Mouse (Mus musculus) urinary bladder, postnatal 25 days (tissue): ENCODE measurements around the gene Pim3.

ENCODE experiments used
- DNase-seq: peaks from one replicate; pipeline ENCODE4 v3.0.0; 2022; ENCODE audit warnings: low spot score

Gene Pim3

GRCm38 (mm10) chr15:88837199-88837932 is 24.6 kb upstream of the Pim3 start:
- peak; percentile 53 for DNase-seq

- DNase-seq = no peak
Measured at GRCm38 (mm10) chr15:88837977-88838376, 24.0 kb upstream of the Pim3 start.

- DNase-seq = no peak
Measured at GRCm38 (mm10) chr15:88839271-88839670, 22.7 kb upstream of the Pim3 start.

- no peak for DNase-seq
Measured at GRCm38 (mm10) chr15:88840126-88840525, 21.9 kb upstream of the Pim3 start.

- DNase-seq = no peak
Measured at GRCm38 (mm10) chr15:88841160-88841559, 20.8 kb upstream of the Pim3 start.

- no peak for DNase-seq
Measured at GRCm38 (mm10) chr15:88841580-88842299, 20.2 kb upstream of the Pim3 start.

GRCm38 (mm10) chr15:88842300-88842673 is 19.7 kb upstream of the Pim3 start:
- DNase-seq = no peak

- no peak for DNase-seq
Measured at GRCm38 (mm10) chr15:88843486-88844097, 18.4 kb upstream of the Pim3 start.

GRCm38 (mm10) chr15:88844966-88845365 is 17.0 kb upstream of the Pim3 start:
- no peak for DNase-seq

GRCm38 (mm10) chr15:88848661-88849060 is 13.3 kb upstream of the Pim3 start:
- DNase-seq = no peak

- DNase-seq = no peak
Measured at GRCm38 (mm10) chr15:88849621-88850020, 12.4 kb upstream of the Pim3 start.

GRCm38 (mm10) chr15:88850146-88850826 is 11.7 kb upstream of the Pim3 start:
- peak; percentile 52 for DNase-seq

- no peak for DNase-seq
Measured at GRCm38 (mm10) chr15:88851076-88851475, 10.9 kb upstream of the Pim3 start.

GRCm38 (mm10) chr15:88851507-88852149 is 10.4 kb upstream of the Pim3 start:
- DNase-seq = peak; percentile 43

- no peak for DNase-seq
Measured at GRCm38 (mm10) chr15:88853106-88853505, 8.9 kb upstream of the Pim3 start.

- DNase-seq = no peak
Measured at GRCm38 (mm10) chr15:88854119-88854968, 7.6 kb upstream of the Pim3 start.

- DNase-seq = no peak
Measured at GRCm38 (mm10) chr15:88854969-88855830, 6.8 kb upstream of the Pim3 start.

GRCm38 (mm10) chr15:88855896-88856417 is 6.0 kb upstream of the Pim3 start:
- DNase-seq = no peak

GRCm38 (mm10) chr15:88856613-88857012 is 5.4 kb upstream of the Pim3 start:
- DNase-seq = no peak

GRCm38 (mm10) chr15:88857361-88857760 is 4.6 kb upstream of the Pim3 start:
- no peak for DNase-seq
